Mouse (Mus musculus) adrenal gland (tissue): Measurements from ENCODE around the gene Bclaf1.

Source experiments
- microRNA-seq, 2 experiments: library from miRNA; unstranded; fragments of <30 nt; microRNA quantifications; one replicate each; pipeline ENCODE4; 2019

The Bclaf1 gene

Small RNA genes within 50 kb of the gene (microRNA-seq; reads per million reads assigned to microRNA genes)
- gene Mir6413: 0 reads per million in 2 experiments
